Mouse (Mus musculus) midbrain, embryonic 16.5 days (tissue): ENCODE results near the gene Ccnb2. TPM values are rescaled to one million over a fixed set of nuclear protein-coding genes. Genes with fewer than 3 reads are reported as not detected.
A peak's percentile ranks its signal among the peaks of the same experiment; 100 is the strongest.

Source experiments
- ATAC-seq: fragments of 200-750 bp; cut with Nextera tagmentation; 2 replicates; pipeline ENCODE4 v1.8.0; 2017; ENCODE audit warnings: moderate TSS enrichment
- H3K27ac ChIP-seq: fragments of 300-500 bp; sonication (generic); 2 replicates; pipeline ENCODE4 v1.5.1; 2014; ENCODE audit warnings: mild to moderate bottlenecking, low read length, mixed read lengths
- H3K27me3 ChIP-seq: fragments of 300-500 bp; sonication (generic); 2 replicates; pipeline ENCODE4 v1.6.1; 2014; ENCODE audit warnings: low read depth, low read length, mixed read lengths; ENCODE audit not compliant: control insufficient read depth, insufficient read depth
- H3K36me3 ChIP-seq: fragments of 300-500 bp; sonication (generic); 2 replicates; pipeline ENCODE4 v1.6.1; 2014; ENCODE audit warnings: mild to moderate bottlenecking, low read length, moderate library complexity, mixed read lengths; ENCODE audit not compliant: control insufficient read depth, insufficient read depth
- H3K4me1 ChIP-seq: fragments of 300-500 bp; sonication (generic); 2 replicates; pipeline ENCODE4 v1.6.1; 2014; ENCODE audit warnings: mild to moderate bottlenecking, low read length, mixed read lengths; ENCODE audit not compliant: control insufficient read depth, insufficient read depth
- H3K4me2 ChIP-seq: fragments of 300-500 bp; sonication (generic); 2 replicates; pipeline ENCODE4 v1.6.1; 2014; ENCODE audit warnings: mild to moderate bottlenecking, low read length, mixed read lengths
- H3K4me3 ChIP-seq: fragments of 300-500 bp; sonication (generic); 2 replicates; pipeline ENCODE4 v1.5.1; 2014; ENCODE audit warnings: low read depth, mild to moderate bottlenecking, low read length, moderate library complexity, mixed read lengths
- H3K9ac ChIP-seq: fragments of 300-500 bp; sonication (generic); 2 replicates; pipeline ENCODE4 v1.6.1; 2014; ENCODE audit warnings: low read depth, low read length, mixed read lengths
- H3K9me3 ChIP-seq: fragments of 300-500 bp; sonication (generic); replicated peaks from 2 replicates; pipeline ENCODE4 v1.6.1; 2014; ENCODE audit warnings: mild to moderate bottlenecking, low read length, mixed read lengths; ENCODE audit not compliant: control insufficient read depth, poor library complexity, severe bottlenecking
- WGBS: fragments of 180-500 bp; shearing (Covaris S2); extraction: QIAGEN DNeasy Blood & Tissue Kit; methylation state at CpG from one replicate; pipeline ENCODE4 v1.1.7; 2014; 5-methylcytosine and 5-hydroxymethylcytosine counted together
- microRNA-seq: library from miRNA; unstranded; fragments of <30 nt; microRNA quantifications from one replicate; pipeline ENCODE4, GENCODE M21; 2017
- polyA plus RNA-seq: library from polyadenylated mRNA; unstranded; fragments of >200 nt; fragmentation: Nextera tagmentation; extraction: Ambion mirVana; gene quantifications from 2 replicates; pipeline ENCODE4 v1.2.1, GENCODE M21; 2015

Ccnb2 gene
- polyA plus RNA-seq, 1 experiment from 2014 or later, result 14.8 TPM

GRCm38 (mm10) chr9:70366898-70367297, 54.4 kb downstream of the Ccnb2 start:
- Histone ChIP-seq H3K9me3 (no peaks in the 10 kb centered on the region), H3K4me1 (no peaks in the 10 kb centered on the region), H3K27ac (no peak overlapping the region), H3K9ac (no peak overlapping the region), H3K4me2 (no peak overlapping the region), H3K27me3 (no peaks in the 10 kb centered on the region), H3K4me3 (no peak overlapping the region), H3K36me3 (peaks cover 4% of the 10 kb centered on the region; the same call in 1 of the 2 replicates)
- no peak for ATAC-seq
- 93% methylated on average over 6 of the region's 6 CpGs for WGBS

DNA sequence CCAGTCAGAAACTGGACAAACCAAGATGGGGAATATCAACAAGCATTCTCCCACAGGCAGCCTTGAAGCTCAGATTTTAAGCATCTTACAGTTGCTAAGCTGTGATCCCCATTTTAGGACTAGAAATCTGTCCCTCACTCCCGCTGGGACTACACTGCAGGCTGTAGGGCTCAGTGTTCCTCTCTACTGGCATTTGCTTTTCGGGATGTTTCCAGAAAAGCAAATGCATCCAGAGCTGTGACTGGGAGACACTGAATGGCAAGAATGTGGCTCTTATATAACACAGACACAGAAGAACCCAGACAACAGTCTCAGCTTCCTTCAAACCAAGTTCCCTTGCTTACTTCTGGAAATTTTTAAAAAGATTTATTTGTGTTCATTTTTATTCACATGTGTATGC, 55.4 kb downstream of the Ccnb2 start:
- H3K27ac ChIP-seq, result no peak overlapping the region
- H3K27me3 ChIP-seq, result no peaks in the 10 kb centered on the region
- H3K4me1 ChIP-seq, result no peaks in the 10 kb centered on the region
- H3K9ac ChIP-seq, result no peak overlapping the region
- no peak for ATAC-seq
- no peaks in the 10 kb centered on the region for H3K9me3 ChIP-seq
- peaks cover 4% of the 10 kb centered on the region; the same call in 1 of the 2 replicates for H3K36me3 ChIP-seq
- H3K4me3 ChIP-seq, result no peak overlapping the region
- H3K4me2 ChIP-seq, result no peak overlapping the region
- 90% methylated on average over 2 of the region's 2 CpGs for WGBS

DNA sequence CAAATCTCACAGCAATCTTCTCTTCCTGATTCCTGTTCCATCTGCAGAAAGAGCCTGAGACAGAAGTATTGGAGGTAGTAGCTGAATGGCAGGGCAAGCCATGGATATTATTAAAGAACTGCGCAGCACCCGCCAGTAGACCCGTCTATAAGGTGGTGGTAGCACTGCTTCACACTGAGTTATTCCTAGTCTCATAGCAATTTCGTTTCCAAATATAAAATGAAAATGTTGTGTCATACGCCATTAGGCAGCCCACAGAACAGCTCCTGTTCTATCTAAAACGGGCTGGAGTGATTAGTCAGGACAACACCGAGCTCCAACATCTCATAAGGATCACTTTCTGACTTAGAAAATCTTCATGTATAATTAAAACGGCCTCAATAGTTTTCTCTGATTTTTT, 56.6 kb downstream of the Ccnb2 start:
- Histone ChIP-seq H3K9ac (no peak overlapping the region), H3K4me3 (no peak overlapping the region), H3K4me2 (no peak overlapping the region), H3K27me3 (no peaks in the 10 kb centered on the region), H3K27ac (no peak overlapping the region), H3K4me1 (no peaks in the 10 kb centered on the region), H3K36me3 (peaks cover 4% of the 10 kb centered on the region), H3K9me3 (no peaks in the 10 kb centered on the region)
- WGBS, result 95% methylated on average over 8 of the region's 8 CpGs
- no peak for ATAC-seq

DNA sequence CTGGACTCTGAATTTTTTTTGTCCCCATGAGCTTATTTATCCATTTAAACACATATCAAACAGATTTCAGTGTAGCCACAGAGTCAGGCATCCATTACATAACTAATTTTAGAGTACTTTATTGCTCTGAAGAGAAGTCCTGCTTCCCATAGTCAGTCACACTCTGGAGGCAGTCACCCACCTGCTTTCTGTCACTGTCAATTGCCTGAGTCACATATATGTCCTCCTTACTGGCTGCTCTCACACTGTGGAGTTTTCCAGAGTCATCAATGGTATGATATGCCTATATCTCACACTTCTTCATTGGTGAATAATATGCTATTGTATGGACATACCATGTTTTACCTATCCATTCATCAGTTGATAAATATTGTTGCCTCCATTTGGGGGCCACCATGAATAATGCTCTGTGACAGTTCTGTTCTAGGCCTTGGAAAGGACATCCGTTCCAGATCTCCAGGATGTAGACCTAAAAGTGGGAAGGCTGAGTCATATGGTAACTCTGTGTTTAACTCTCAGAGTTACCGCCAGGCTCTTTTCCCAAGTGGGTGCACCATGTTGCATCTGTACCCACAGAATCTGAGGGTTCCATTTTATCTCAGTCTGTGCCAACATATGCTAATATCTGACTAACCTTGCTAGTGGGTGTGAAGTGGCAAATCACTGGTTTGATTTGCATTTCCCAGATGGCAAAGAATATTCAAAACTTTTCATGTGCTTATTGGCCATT, 61.8 kb downstream of the Ccnb2 start:
- H3K9ac ChIP-seq, result no peak overlapping the region
- no peaks in the 10 kb centered on the region for H3K27me3 ChIP-seq
- H3K4me3 ChIP-seq, result no peak overlapping the region
- 96% methylated on average over 2 of the region's 2 CpGs for WGBS
- no peak for ATAC-seq
- H3K36me3 ChIP-seq, result peaks cover 5% of the 10 kb centered on the region; the same call in 1 of the 2 replicates
- no peaks in the 10 kb centered on the region for H3K4me1 ChIP-seq
- no peak overlapping the region for H3K4me2 ChIP-seq
- no peaks in the 10 kb centered on the region; the same call in 1 of the 2 replicates for H3K9me3 ChIP-seq
- no peak overlapping the region for H3K27ac ChIP-seq

Small RNAs within 50 kb of the gene (microRNA-seq; reads per million reads assigned to microRNA genes)
- gene Mir5626, result 9.1 reads per million, percentile 30 among the genes with 10 or more reads in this experiment

Other genes starting within 250 kb of the Ccnb2 start
- gene Myo1e, start 214.2 kb downstream of the Ccnb2 start, polyA plus RNA-seq, result 6.1 and 6.5 TPM in 2 replicates
- gene Rnf111, start 82.2 kb upstream of the Ccnb2 start, polyA plus RNA-seq, result 28.9 and 32.7 TPM in 2 replicates
- gene Sltm, start 121.2 kb upstream of the Ccnb2 start, polyA plus RNA-seq, result 63.2 and 66.2 TPM in 2 replicates
- 0.21 and 0.25 TPM in 2 replicates for gene Gm10642, start 234.7 kb upstream of the Ccnb2 start, polyA plus RNA-seq
- 20.1 and 21.2 TPM in 2 replicates for gene Mindy2, start 235.6 kb upstream of the Ccnb2 start, polyA plus RNA-seq